Mouse (Mus musculus): ENCODE data around the gene Sacm1l.

Sacm1l gene

GRCm38 (mm10) chr9:123529392-123530157 is at the start of gene Sacm1l:
Gene Sacm1l (plus strand): TSS chr9:123529759.
- DNase-seq (ENCODE audit: low spot score): peak; percentile 98

- DNase-seq (ENCODE audit: low spot score): no peak
Measured at GRCm38 (mm10) chr9:123479876-123480252, 49.7 kb upstream of the Sacm1l start.

- DNase-seq (ENCODE audit: low spot score): no peak
Measured at GRCm38 (mm10) chr9:123480253-123480921, 49.2 kb upstream of the Sacm1l start.

- no peak for DNase-seq (ENCODE audit: low spot score)
Measured at GRCm38 (mm10) chr9:123481136-123481535, 48.4 kb upstream of the Sacm1l start.

- DNase-seq (ENCODE audit: low spot score): no peak
Measured at GRCm38 (mm10) chr9:123483598-123483997, 46.0 kb upstream of the Sacm1l start.

- no peak for DNase-seq (ENCODE audit: low spot score)
Measured at GRCm38 (mm10) chr9:123484830-123485229, 44.7 kb upstream of the Sacm1l start.

GRCm38 (mm10) chr9:123485561-123485960 is 44.0 kb upstream of the Sacm1l start:
- no peak for DNase-seq (ENCODE audit: low spot score)

GRCm38 (mm10) chr9:123486635-123487034 is 42.9 kb upstream of the Sacm1l start:
- no peak for DNase-seq (ENCODE audit: low spot score)

- DNase-seq (ENCODE audit: low spot score): no peak
Measured at GRCm38 (mm10) chr9:123489073-123489472, 40.5 kb upstream of the Sacm1l start.

GRCm38 (mm10) chr9:123489727-123490343 is 39.7 kb upstream of the Sacm1l start:
- DNase-seq (ENCODE audit: low spot score): no peak

- DNase-seq (ENCODE audit: low spot score): no peak
Measured at GRCm38 (mm10) chr9:123490930-123491329, 38.6 kb upstream of the Sacm1l start.

- DNase-seq (ENCODE audit: low spot score): peak; percentile 65
Measured at GRCm38 (mm10) chr9:123491917-123492585, 37.5 kb upstream of the Sacm1l start.

- DNase-seq (ENCODE audit: low spot score): no peak
Measured at GRCm38 (mm10) chr9:123496665-123497064, 32.9 kb upstream of the Sacm1l start.

- no peak for DNase-seq (ENCODE audit: low spot score)
Measured at GRCm38 (mm10) chr9:123497906-123498305, 31.7 kb upstream of the Sacm1l start.

- no peak for DNase-seq (ENCODE audit: low spot score)
Measured at GRCm38 (mm10) chr9:123500480-123500879, 29.1 kb upstream of the Sacm1l start.

GRCm38 (mm10) chr9:123503171-123503834 is 26.3 kb upstream of the Sacm1l start:
- DNase-seq (ENCODE audit: low spot score): no peak

GRCm38 (mm10) chr9:123504325-123504724 is 25.2 kb upstream of the Sacm1l start:
- peak; percentile 55 for DNase-seq (ENCODE audit: low spot score)

- no peak for DNase-seq (ENCODE audit: low spot score)
Measured at GRCm38 (mm10) chr9:123505598-123505997, 24.0 kb upstream of the Sacm1l start.

GRCm38 (mm10) chr9:123506270-123507146 is 23.1 kb upstream of the Sacm1l start:
- DNase-seq (ENCODE audit: low spot score): no peak

GRCm38 (mm10) chr9:123507380-123507779 is 22.2 kb upstream of the Sacm1l start:
- DNase-seq (ENCODE audit: low spot score): no peak

- no peak for DNase-seq (ENCODE audit: low spot score)
Measured at GRCm38 (mm10) chr9:123508986-123509385, 20.6 kb upstream of the Sacm1l start.
